Mouse (Mus musculus) right cerebral cortex, adult 2 months (tissue): ENCODE data around the gene Tmem17.

Source experiments
- DNase-seq, 2 experiments: peaks; one replicate each; pipeline ENCODE4 v3.0.0; 2021 to 2022; ENCODE audit warnings: low spot score in 2 of 2

Tmem17 gene

GRCm38 (mm10) chr11:22512038-22513001 is at the start of gene Tmem17:
TSS of gene Tmem17 (plus strand) at chr11:22512088.
- DNase-seq = peak; percentile 82 to 87

- DNase-seq = no peak
Observed at GRCm38 (mm10) chr11:22479836-22480619, 31.9 kb upstream of the Tmem17 start.

GRCm38 (mm10) chr11:22481639-22482361 is 30.1 kb upstream of the Tmem17 start:
- no peak for DNase-seq

DNA sequence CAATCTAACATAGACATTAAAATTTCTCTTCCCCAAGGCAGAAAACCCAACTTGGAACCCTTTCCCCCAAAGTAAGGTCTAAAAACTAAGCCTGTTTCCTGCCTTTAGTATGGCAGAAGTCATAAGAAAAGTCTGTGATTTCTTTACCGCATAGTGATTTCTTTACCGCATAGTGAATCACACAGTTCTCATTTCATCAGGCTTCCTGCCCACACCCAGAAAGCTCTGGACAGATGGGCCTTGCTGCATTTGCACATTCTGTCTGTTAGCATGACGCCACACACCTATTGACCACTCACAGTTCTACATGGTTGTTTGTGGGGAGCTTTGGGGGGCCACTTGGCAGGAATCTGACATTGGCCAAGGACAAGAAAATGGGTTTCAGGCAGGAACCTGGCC is 29.5 kb upstream of the Tmem17 start:
- peak in 1 of 2 experiments; percentile 11 for DNase-seq

- no peak for DNase-seq
Observed at GRCm38 (mm10) chr11:22493694-22494319, 18.1 kb upstream of the Tmem17 start.

GRCm38 (mm10) chr11:22494941-22495340 is 16.9 kb upstream of the Tmem17 start:
- no peak for DNase-seq

DNA sequence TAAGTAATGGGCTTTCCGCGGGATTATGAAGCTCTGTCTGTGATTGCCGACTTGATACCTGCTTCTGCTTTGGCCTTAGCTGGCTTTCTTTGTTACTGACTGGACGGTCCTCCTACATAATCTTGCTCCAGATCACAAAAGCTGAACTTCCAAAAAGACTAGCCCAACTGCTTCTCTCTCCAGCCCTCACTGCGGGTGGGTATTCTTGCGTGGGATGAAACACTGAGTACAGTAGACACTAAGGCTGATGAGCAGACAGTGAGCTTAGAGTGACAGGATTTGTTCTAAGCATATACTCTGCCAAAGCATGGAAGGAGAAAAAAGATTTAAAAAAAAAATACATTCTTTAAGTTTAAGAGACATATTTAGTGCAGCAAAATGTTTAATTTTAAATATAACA is 12.5 kb upstream of the Tmem17 start:
- DNase-seq = peak; percentile 38 to 46

DNA sequence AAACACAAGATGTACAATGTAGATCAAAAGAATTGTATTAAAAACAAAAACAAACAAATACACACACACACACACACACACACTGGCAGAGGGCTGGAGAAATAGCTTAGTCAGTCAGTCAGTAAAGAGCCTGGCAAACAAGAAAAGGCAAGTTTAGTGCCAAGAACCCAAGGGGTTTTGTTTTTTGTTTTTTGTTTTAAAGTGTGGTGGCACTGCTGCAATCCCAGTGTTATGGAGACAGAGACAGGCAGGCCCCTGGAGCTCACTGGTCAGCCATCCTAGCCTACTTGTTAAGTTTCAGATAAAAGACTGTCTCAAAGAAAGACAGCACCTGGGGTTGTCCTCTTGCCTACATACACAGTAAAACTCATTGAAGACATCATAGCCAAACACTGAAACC is 12.0 kb upstream of the Tmem17 start:
- no peak for DNase-seq

DNA sequence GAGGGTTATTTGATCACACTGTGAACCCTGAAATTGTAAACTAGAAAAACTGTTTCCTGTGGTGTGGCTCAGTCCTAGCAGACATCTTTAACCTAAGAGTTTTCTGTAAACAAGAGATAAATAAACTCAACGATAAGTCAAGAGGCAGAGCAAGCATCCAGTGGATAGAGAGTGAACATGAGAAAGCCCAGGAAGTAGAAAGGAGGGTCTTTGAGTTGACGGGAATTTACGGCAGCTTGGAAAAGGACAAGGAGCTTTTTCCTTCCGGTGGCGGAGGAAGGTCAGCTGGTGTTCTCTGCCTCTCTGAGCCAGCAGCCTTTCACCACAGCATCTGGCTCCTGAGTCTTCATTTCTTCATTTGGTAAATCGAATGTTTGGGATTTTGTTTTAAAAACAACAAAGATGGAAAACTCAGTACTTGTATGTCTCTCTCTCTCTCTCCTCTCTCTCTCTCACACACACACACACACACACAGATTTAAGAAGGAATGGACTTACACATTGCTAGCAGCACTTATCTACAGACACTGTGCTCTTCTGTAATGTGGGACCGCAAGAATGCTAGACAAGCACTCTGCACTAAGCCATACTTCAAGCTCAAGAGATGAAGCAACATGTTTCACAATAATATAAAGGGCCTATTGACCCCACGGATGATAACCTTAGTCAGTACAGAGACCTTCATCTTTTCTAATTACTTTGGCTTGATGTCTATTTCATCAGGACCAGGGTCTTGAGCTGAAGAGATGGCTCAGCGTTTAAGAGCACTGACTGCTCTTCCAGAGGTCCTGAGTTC is 10.9 kb upstream of the Tmem17 start:
- DNase-seq = no peak

DNA sequence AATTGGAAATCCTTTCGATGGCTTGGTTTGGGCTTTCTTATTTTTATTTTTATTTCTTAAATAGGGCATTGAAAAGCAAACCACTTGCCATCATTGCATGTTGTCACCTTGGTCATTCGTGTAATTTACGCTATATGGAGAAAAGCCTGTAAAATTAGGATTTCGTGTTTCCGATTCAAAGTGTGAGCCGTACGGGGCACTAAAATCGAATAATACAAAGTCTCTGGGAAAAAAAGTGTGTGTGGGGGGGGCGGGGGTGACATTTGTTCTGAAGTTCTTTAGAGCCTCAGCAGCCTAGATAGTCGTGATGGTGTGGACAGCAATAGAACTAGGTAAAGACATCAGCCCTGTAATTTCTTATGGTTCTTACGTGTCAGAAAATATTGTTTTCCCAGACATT is 1.2 kb downstream of the Tmem17 start:
- DNase-seq = no peak

DNA sequence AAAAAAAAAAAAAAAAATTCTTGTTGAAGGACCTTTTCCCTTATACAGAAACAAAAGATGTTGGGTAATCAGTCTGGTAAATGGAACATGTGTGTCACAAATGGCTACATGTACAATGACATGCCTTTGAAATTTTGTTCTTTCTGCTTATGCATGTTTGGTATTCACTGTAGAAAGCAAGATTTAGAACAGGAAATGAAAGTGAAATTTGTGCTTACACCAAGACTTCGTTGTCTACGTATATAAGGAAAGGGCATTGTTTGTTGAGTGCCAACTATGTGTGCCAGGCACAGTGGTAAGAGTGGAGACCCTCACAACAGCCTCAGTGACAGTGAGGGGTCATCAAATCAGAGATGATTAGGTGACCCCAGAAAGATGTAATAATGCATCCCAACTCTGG is 3.2 kb downstream of the Tmem17 start:
- no peak for DNase-seq

DNA sequence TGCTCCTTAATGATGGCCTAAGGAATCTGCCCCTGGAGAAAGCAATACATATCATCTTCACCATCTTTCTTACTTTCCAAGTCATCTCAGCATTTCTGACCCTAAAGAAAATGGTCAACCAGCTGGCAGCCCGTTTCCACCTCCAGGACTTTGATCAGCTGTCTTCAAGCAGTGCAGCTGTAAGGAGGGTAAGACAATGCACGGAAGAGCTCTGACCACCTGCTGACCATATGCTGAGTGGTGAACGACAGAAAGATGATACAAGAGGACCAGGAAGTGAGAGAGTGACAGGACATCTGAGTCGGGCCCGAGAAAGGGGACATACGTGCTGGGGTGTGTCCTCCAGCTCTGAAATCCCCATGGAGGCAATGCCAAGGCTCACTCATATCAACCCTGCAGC is 6.6 kb downstream of the Tmem17 start:
- DNase-seq = no peak

GRCm38 (mm10) chr11:22520251-22520650 is 8.4 kb downstream of the Tmem17 start:
- no peak for DNase-seq

GRCm38 (mm10) chr11:22524606-22525005 is 12.7 kb downstream of the Tmem17 start:
- DNase-seq = no peak

DNA sequence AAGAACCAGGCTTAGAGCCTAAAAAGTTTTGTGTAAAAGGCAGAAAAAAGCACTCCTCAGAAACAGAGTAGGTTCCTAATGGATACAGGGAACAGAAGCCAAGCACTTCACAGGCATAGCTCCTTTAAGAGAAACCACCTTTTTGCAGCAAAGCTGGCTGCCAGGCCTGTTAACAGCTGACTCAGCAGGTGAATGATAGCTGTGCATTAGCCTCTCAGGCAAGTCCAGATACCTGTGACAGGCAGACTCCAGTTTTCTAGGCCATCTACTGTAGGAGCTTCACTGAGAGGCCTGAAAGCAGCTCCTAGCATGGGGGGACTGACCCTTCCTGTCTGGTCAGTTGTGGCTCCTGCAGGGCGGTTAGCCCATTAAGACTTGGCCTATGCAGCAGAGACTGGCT is 28.7 kb downstream of the Tmem17 start:
- no peak for DNase-seq

GRCm38 (mm10) chr11:22560061-22560460 is 48.2 kb downstream of the Tmem17 start:
- DNase-seq = no peak

- peak; percentile 90 to 92 for DNase-seq
Observed at GRCm38 (mm10) chr11:22560503-22561328, 48.8 kb downstream of the Tmem17 start.

- no peak for DNase-seq
Observed at GRCm38 (mm10) chr11:22561329-22561592, 49.4 kb downstream of the Tmem17 start.

DNA sequence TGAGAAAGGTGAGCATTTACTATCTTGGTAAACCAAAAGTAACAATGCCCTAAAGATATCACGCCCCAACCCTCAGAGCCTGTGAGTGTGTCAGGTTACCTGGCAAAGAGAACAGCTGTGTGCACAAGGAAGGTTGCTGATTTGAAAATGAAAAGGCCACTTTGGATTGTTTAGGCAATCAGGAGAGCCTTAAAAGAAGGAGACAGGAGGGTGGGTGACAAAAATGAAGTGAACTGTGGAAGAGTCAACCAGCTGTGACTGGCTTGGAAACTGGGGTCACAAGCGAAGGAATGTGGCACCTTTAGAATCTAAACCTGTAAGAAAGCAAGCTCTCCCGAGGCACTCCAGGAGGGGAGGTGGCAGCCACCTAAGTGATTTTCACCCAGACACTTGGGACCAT is 51.8 kb downstream of the Tmem17 start:
- no peak for DNase-seq

GRCm38 (mm10) chr11:22564676-22565075 is 52.8 kb downstream of the Tmem17 start:
- no peak for DNase-seq
